Mouse (Mus musculus) kidney, embryonic 15.5 days (tissue): Measurements from ENCODE around the gene Cachd1. TPM values are rescaled to one million over a fixed set of nuclear protein-coding genes. Genes with fewer than 3 reads are reported as not detected.

Experiments used
- ATAC-seq: fragments of 200-750 bp; cut with Nextera tagmentation; replicated peaks from 2 replicates; pipeline ENCODE4 v1.8.0; 2017; ENCODE audit warnings: moderate TSS enrichment; ENCODE audit not compliant: low FRiP score
- H3K27ac ChIP-seq: fragments of 300-500 bp; sonication (generic); 2 replicates; pipeline ENCODE4 v1.5.1; 2015; ENCODE audit warnings: mild to moderate bottlenecking, inconsistent platforms
- H3K27me3 ChIP-seq: fragments of 300-500 bp; sonication (generic); 2 replicates; pipeline ENCODE4 v1.6.1; 2015; ENCODE audit warnings: inconsistent platforms
- H3K36me3 ChIP-seq: fragments of 300-500 bp; sonication (generic); 2 replicates; pipeline ENCODE4 v1.6.1; 2015; ENCODE audit warnings: inconsistent platforms
- H3K4me1 ChIP-seq: fragments of 300-500 bp; sonication (generic); 2 replicates; pipeline ENCODE4 v1.6.1; 2015; ENCODE audit warnings: inconsistent platforms
- H3K4me2 ChIP-seq: fragments of 300-500 bp; sonication (generic); 2 replicates; pipeline ENCODE4 v1.6.1; 2015; ENCODE audit warnings: moderate library complexity, mild to moderate bottlenecking, inconsistent platforms
- H3K4me3 ChIP-seq: fragments of 300-500 bp; sonication (generic); replicated peaks from 2 replicates; pipeline ENCODE4 v1.5.1; 2015; ENCODE audit warnings: mild to moderate bottlenecking, inconsistent platforms
- H3K9ac ChIP-seq: fragments of 300-500 bp; sonication (generic); 2 replicates; pipeline ENCODE4 v1.6.1; 2015; ENCODE audit warnings: mild to moderate bottlenecking, inconsistent platforms
- H3K9me3 ChIP-seq: fragments of 300-500 bp; sonication (generic); replicated peaks from 2 replicates; pipeline ENCODE4 v1.6.1; 2016; ENCODE audit warnings: inconsistent platforms
- WGBS: fragments of 180-500 bp; shearing (Covaris S2); methylation state at CpG from one replicate; pipeline ENCODE4 v1.1.7; 2015; ENCODE audit warnings: mixed read lengths; 5-methylcytosine and 5-hydroxymethylcytosine counted together
- polyA plus RNA-seq: library from polyadenylated mRNA; unstranded; fragments of >200 nt; fragmentation: Nextera tagmentation; extraction: Ambion mirVana; gene quantifications from 2 replicates; pipeline ENCODE4 v1.2.1, GENCODE M21; 2015

Gene Cachd1
- 14.2 and 19.0 TPM in 2 replicates for polyA plus RNA-seq

DNA sequence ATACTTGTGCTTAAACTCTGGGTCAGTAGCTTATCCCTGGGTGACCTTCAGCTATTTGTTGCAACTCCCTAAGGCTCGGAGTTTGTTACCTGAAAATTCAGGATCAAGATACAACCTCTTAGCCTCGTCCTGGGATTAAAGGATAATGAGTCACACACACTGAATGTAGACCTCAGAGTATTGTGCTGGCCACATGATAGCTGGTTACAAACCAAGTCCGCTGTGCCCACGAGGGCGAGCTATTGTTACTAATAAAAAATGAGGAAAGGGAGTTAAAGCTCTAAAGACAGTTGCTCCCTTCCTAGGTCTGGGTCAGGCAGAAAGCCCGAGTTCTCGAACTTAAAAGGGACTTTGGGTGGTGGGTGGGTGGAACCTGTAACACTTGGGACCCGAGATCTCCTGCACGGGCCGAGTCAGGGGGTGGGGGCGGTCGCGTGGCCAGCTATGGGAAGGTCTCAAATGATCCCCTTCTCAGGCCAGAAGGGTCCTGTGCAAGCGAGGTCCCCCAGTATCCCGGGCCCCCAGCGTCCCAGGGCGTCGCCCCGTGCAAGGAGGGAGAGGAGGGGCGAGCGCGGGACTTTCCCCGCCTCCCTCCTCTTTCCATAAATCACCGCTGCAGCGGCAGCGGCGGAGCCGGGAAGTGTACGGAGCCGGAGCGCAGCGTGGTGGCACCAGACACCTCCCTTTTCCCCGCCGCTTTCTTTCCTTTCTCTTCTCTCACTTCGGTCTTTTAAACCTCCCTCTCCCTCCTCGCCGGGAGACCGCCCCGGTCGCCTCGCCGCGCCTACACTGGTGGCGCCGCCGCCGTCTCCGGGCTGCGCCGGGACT lies at the start of gene Cachd1:
Gene Cachd1, plus strand, starts transcription at position 633 of the 828 bp plus-strand sequence.
- H3K36me3 ChIP-seq, result no peaks in the 10 kb centered on the region
- H3K27me3 ChIP-seq, result no peaks in the 10 kb centered on the region
- H3K4me3 ChIP-seq, result peak within 1 kb of the TSS; percentile 74
- peak within 1 kb of the TSS; percentile 86 for H3K9ac ChIP-seq
- under 1% methylated on average over 50 of the region's 50 CpGs for WGBS
- H3K9me3 ChIP-seq, result no peaks in the 10 kb centered on the region
- ATAC-seq, result peak; percentile 88
- peak within 1 kb of the TSS; percentile 80 for H3K4me2 ChIP-seq
- H3K27ac ChIP-seq, result peak within 1 kb of the TSS; percentile 96
- H3K4me1 ChIP-seq, result peaks cover 36% of the 10 kb centered on the region

DNA sequence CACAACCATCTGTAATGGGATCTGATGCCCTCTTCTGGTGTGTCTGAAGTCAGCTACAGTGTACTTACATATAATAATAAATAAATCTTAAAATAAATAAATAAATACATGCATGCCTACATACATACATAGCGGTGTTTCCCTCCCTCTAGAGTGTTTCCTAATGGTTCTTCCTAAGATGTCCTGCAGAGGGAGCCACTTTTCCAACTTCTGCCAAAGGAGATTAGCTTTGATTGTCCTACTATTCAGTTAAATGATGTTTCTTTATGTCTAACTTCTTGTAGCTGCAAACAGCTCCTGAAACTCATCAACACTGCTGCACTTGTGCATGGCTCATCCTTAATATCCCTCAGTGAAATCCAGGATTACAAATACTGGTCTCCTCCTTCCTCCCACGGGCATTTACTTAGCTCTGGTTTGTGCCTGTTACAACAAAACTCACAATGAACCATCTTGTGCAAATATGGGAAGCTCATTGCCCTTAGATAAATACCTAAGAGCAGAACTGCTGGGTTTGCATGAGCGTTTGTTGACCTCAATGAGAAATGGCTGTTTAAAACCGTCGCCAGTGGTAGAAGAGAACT lies 47.5 kb upstream of the Cachd1 start:
- H3K4me3 ChIP-seq, result no peak overlapping the region
- WGBS, result 77% methylated on average over 5 of the region's 5 CpGs
- no peak overlapping the region for H3K9ac ChIP-seq
- no peaks in the 10 kb centered on the region for H3K9me3 ChIP-seq
- H3K36me3 ChIP-seq, result no peaks in the 10 kb centered on the region
- H3K4me2 ChIP-seq, result no peak overlapping the region
- no peaks in the 10 kb centered on the region for H3K27me3 ChIP-seq
- no peak overlapping the region for H3K27ac ChIP-seq
- ATAC-seq, result no peak
- no peaks in the 10 kb centered on the region for H3K4me1 ChIP-seq

DNA sequence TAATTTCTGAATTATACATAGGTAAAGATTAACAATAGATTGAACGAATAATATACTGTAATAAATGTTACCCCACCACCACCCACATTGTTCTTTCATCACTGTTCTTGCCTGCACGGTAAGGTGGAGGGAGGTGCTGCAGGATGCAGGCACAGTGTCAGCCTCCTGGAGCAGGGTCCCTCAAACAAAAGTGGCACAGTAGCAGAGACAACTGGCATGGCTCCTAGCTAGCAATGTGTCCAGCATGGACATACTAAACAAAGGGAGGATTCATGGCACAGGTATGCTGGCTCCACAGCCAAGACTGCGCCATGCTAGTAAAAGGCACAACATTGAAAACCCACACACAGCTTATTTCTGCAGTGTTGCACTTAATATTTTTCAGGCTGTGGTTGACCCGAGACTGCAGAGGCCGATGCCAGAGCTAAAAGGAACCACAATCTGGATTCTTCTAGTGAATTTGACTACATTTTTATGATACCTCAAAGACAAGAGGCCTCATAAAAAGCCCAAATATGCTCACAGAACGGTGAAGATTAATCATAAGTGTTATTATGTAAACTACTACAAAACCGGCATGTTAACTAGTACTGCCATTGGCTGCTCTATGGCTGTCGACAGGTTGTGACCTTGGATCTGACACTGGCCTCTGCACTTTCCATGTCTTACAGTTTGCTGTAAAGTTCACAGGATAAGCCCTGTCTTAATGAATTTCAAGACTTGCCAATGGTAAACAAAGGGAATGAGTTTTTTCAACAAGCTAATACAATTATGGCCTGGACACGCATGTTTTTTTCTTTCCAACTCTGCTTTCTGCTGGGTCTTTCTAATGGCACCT lies 41.2 kb upstream of the Cachd1 start:
- Histone ChIP-seq H3K4me1 (no peaks in the 10 kb centered on the region), H3K27me3 (no peaks in the 10 kb centered on the region), H3K36me3 (no peaks in the 10 kb centered on the region), H3K4me3 (no peak overlapping the region), H3K27ac (no peak overlapping the region), H3K9me3 (no peaks in the 10 kb centered on the region), H3K4me2 (no peak overlapping the region), H3K9ac (no peak overlapping the region)
- no peak for ATAC-seq
- 84% methylated on average over 9 of the region's 9 CpGs for WGBS

DNA sequence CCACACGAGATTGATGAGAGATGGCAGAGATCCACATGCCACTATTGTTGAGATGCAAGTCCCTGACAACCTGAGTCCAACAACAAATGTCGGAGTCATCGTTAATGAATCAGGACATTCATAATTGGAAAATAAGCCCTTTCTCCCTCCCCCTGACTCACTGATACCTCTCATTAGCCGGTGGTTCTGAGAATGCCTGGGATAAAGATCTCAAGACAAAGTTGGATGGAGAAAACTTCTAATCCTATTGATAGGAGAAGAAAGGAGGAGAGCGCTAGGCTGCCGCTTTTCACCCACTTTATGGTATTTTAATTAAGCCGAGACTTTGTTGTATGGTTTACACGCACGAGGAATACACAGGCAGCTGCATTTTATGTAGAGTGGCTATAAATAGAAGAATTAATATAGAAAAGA lies 40.5 kb upstream of the Cachd1 start:
- no peak for ATAC-seq
- H3K27me3 ChIP-seq, result no peaks in the 10 kb centered on the region
- no peaks in the 10 kb centered on the region for H3K36me3 ChIP-seq
- no peaks in the 10 kb centered on the region for H3K4me1 ChIP-seq
- H3K4me3 ChIP-seq, result no peak overlapping the region
- 86% methylated on average over 9 of the region's 9 CpGs for WGBS
- no peaks in the 10 kb centered on the region for H3K9me3 ChIP-seq
- H3K27ac ChIP-seq, result no peak overlapping the region
- H3K9ac ChIP-seq, result no peak overlapping the region
- H3K4me2 ChIP-seq, result no peak overlapping the region

DNA sequence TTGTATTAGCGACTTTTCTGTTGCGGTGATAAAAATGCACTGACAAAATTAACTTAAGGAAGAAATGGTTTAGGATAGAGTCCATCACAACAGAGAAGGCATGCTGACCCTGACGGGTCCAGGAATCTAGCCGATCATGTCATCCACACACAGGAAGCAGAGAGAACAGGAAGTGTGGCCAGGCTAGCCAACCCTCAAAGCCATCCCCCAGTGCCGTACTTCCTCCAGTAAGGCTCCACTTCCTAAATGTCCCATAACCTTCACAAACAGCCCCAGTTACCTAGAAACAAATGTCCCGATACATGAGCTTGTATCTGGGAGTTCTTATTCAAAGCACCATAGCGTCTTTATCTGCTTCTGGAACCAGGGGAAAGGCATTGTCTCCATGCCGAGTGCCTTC lies 32.9 kb upstream of the Cachd1 start:
- Histone ChIP-seq H3K9ac (no peak overlapping the region), H3K27ac (no peak overlapping the region), H3K36me3 (no peaks in the 10 kb centered on the region), H3K27me3 (no peaks in the 10 kb centered on the region), H3K4me3 (no peak overlapping the region), H3K4me2 (no peak overlapping the region), H3K9me3 (no peaks in the 10 kb centered on the region), H3K4me1 (no peaks in the 10 kb centered on the region)
- ATAC-seq, result no peak
- 86% methylated on average over 8 of the region's 8 CpGs for WGBS

DNA sequence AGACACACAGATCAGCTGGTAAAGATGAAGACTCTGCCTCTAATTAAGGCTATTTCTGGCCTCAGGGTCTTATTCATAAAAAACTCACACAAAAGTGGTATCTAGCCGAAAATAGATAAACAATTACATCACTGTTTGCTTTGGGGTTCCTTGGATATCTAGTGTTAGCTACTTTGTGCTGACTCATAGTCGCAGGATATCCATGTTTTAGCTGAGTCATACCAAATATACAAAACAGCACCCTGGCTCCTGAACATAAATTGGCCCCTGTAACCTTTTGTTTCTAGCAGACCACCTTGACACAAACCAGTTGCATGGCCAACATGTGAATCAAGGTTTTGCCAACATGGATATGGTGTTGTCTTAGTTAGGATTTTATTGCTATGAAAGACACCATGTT lies 24.2 kb upstream of the Cachd1 start:
- Histone ChIP-seq H3K4me3 (no peak overlapping the region), H3K9ac (no peak overlapping the region), H3K27me3 (no peaks in the 10 kb centered on the region), H3K4me2 (no peak overlapping the region), H3K4me1 (no peaks in the 10 kb centered on the region), H3K27ac (no peak overlapping the region), H3K9me3 (no peaks in the 10 kb centered on the region), H3K36me3 (no peaks in the 10 kb centered on the region)
- 85% methylated on average over 2 of the region's 2 CpGs for WGBS
- ATAC-seq, result no peak

DNA sequence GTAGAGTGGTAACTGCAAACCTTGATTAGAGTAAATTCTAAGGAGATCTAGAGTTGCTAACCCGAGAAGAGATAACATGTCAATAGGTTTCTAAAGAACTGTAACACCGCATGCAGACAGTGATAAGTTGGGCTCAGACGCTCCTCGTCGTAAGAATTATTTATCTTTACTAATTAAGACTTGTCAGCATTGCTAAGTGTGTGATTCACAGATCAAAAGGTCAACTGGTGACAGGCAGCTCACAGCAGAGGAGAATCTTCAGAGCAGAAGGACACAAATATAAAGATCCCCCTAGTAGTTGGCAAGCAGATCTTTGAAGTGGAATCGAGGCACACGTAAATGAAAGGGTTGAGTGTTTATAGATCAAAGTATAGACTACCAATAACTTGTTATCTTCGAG lies 20.8 kb upstream of the Cachd1 start:
- Histone ChIP-seq H3K4me2 (no peak overlapping the region), H3K27me3 (no peaks in the 10 kb centered on the region), H3K9me3 (no peaks in the 10 kb centered on the region), H3K4me3 (no peak overlapping the region), H3K4me1 (no peaks in the 10 kb centered on the region), H3K36me3 (no peaks in the 10 kb centered on the region), H3K27ac (no peak overlapping the region), H3K9ac (no peak overlapping the region)
- 52% methylated on average over 8 of the region's 8 CpGs for WGBS
- ATAC-seq, result no peak

DNA sequence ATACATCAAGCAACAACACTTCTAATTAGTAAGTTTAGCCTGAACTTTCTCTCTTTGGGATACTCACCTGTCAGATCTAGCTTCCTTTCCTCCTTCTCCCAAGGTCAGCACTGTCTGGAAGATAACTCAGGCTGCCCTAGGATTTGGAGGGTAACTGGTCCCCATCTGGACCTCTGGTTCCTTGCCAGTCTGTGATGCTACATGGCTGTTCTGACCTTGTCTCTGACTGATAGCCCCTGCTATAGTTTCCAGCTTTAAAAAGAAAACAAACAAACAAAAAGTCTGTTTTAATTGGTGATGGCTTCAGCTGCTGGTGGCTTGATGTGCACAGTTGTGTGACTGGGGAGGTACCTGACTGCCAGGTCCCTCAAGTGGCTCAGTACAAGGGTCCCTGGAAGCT lies 20.0 kb upstream of the Cachd1 start:
- no peak for ATAC-seq
- Histone ChIP-seq H3K27me3 (no peaks in the 10 kb centered on the region), H3K4me1 (no peaks in the 10 kb centered on the region), H3K36me3 (no peaks in the 10 kb centered on the region), H3K4me3 (no peak overlapping the region), H3K4me2 (no peak overlapping the region), H3K27ac (no peak overlapping the region), H3K9me3 (no peaks in the 10 kb centered on the region), H3K9ac (no peak overlapping the region)

DNA sequence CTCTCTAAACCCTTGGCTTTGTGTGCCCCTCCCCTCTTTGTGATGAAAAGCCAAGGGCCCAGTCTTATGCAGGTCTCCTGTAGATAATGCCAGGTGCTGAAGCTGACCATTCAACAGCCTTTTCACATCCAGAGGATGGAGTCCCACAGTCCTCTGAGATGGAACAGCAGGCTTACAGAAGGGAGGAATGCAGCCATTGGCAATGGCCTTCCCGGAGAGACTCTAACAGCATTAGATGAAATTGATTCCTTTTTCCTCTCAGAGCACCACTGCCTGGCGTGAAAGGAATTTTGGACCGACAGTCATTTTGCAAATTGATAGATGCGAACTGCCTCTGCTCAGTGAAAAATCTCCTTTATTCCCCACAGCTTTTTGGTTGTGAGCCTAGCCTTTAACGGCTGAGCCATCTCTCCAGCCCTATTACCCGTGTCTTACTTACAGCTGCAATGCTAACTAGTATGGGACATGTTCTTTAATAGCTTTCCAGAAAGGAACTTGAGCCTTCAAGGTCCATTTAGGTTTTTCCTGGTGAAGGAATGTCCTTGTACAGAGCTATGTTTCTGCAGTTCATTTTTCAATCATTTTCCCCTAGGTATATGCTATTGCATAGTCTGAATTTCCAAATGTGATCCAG lies 18.1 kb upstream of the Cachd1 start:
- H3K4me2 ChIP-seq, result no peak overlapping the region
- H3K36me3 ChIP-seq, result no peaks in the 10 kb centered on the region
- H3K27ac ChIP-seq, result no peak overlapping the region
- H3K9ac ChIP-seq, result no peak overlapping the region
- WGBS, result 84% methylated on average over 6 of the region's 6 CpGs
- H3K9me3 ChIP-seq, result no peaks in the 10 kb centered on the region
- no peaks in the 10 kb centered on the region for H3K4me1 ChIP-seq
- H3K4me3 ChIP-seq, result no peak overlapping the region
- ATAC-seq, result no peak
- no peaks in the 10 kb centered on the region for H3K27me3 ChIP-seq

DNA sequence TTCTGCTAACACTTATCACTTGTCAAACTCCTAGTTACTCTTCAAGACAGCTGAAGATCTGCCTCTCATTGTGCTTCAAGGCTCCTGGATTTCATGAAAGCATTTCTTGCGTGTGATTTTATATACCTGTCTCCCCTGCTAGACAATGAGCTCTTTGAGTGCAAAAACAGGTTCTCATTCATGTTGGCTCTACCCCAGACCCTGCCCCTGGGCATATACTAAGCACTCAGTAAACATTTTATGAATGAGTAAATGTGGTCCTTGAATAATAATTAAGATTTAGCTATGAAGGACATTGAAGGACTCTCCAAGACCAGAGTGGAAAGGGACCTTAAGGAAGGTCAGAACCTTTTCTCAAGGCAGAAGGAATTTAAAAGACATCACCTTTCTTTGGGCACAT lies 16.9 kb upstream of the Cachd1 start:
- no peaks in the 10 kb centered on the region for H3K36me3 ChIP-seq
- H3K4me1 ChIP-seq, result no peaks in the 10 kb centered on the region
- 72% methylated on average over 1 of the region's 1 CpGs for WGBS
- no peak overlapping the region for H3K4me2 ChIP-seq
- no peaks in the 10 kb centered on the region for H3K27me3 ChIP-seq
- ATAC-seq, result no peak
- no peak overlapping the region for H3K27ac ChIP-seq
- H3K4me3 ChIP-seq, result no peak overlapping the region
- no peak overlapping the region for H3K9ac ChIP-seq
- no peaks in the 10 kb centered on the region for H3K9me3 ChIP-seq

DNA sequence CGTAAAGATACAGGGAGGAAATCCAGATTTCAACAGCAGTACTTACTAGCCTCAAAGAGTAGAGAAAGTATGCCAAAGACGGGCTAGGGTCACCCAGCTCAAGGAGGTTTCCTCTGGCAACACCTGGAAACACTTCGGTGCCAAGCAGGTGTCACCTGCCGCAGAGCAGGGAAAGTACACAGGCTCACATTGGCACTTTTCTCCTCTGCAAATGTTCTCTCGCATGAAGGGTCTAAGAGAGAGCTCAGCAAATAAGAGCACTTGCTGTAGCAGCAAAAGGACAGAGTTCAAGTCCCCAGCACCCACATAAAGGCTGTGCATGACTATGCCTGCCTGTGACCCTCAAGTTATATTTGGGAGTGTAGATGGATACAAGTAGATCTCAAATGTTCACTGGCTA lies 16.1 kb upstream of the Cachd1 start:
- Histone ChIP-seq H3K4me2 (no peak overlapping the region), H3K4me1 (no peaks in the 10 kb centered on the region), H3K27me3 (no peaks in the 10 kb centered on the region), H3K4me3 (no peak overlapping the region), H3K36me3 (no peaks in the 10 kb centered on the region), H3K9me3 (no peaks in the 10 kb centered on the region), H3K9ac (no peak overlapping the region), H3K27ac (no peak overlapping the region)
- ATAC-seq, result no peak
- WGBS, result 91% methylated on average over 5 of the region's 5 CpGs

DNA sequence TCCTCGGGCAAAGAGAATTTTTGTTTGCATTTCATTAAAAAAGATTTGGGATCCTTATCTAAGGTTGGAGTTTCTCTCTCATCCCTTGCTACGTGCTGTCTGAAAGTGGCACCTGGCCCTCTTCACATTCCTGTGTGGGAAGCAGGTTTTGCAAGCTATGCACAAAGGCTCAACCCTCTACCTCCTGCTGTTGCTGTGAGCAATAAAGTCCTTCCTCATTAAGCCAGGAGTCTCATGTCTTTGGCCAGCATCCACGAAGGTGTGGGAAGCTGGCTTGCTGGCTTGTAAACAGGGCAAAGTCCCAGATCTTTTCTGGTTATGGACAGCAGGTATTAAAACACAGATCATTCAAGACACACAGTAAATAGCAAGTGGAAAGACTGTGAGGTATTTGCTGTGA lies 7.9 kb upstream of the Cachd1 start:
- Histone ChIP-seq H3K4me2 (no peak overlapping the region), H3K27me3 (no peaks in the 10 kb centered on the region), H3K36me3 (no peaks in the 10 kb centered on the region), H3K4me3 (no peak overlapping the region), H3K27ac (no peak overlapping the region), H3K9ac (no peak overlapping the region), H3K4me1 (no peaks in the 10 kb centered on the region), H3K9me3 (no peaks in the 10 kb centered on the region)
- ATAC-seq, result no peak
- 33% methylated on average over 3 of the region's 3 CpGs for WGBS
